Mouse (Mus musculus): ENCODE measurements around the gene Apba2. TPM values are rescaled to one million over a fixed set of nuclear protein-coding genes. Genes with fewer than 3 reads are reported as not detected.

Apba2 gene
- polyA plus RNA-seq, 1 experiment from 2014 or later, result 9.1 TPM

Other genes starting within 250 kb of the Apba2 start
- gene Mtmr10, start 214.1 kb upstream of the Apba2 start, polyA plus RNA-seq (2015; fragmentation: Nextera tagmentation; extraction: Ambion mirVana), result 12.2 and 12.7 TPM in 2 replicates
- 10.4 and 10.7 TPM in 2 replicates for gene Fan1, start 127.6 kb upstream of the Apba2 start, polyA plus RNA-seq (2015; fragmentation: Nextera tagmentation; extraction: Ambion mirVana)
- 47.9 and 50.3 TPM in 2 replicates for gene Mphosph10, start 109.4 kb upstream of the Apba2 start, polyA plus RNA-seq (2015; fragmentation: Nextera tagmentation; extraction: Ambion mirVana)
- 52.8 and 57.4 TPM in 2 replicates for gene Mcee, start 109.1 kb upstream of the Apba2 start, polyA plus RNA-seq (2015; fragmentation: Nextera tagmentation; extraction: Ambion mirVana)